Mouse (Mus musculus): ENCODE measurements at regions not wholly inside any gene's neighbourhood (a gene's known extent, or its start where the extent isn't known, plus 50 kb on each side); places are given as distances from the start of the nearest gene placed in this dataset.

DNA sequence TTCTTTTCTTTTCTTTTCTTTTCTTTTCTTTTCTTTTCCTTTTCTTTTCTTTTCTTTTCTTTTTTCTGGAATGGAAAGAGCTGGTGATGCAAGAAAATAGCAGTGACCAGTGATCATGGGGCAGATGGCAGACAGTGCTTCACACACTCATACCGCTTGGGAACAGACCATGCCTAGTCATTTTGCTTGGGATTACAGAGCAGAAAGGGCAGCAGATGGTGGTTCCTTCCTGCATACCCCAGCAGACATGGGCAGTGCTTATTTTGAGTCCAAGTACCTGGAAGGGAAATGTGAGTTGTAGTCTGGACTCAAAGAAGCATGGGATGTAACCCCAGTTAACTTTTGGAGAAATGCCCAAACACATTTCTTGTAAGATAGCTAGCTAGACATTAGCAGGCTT, 203.9 kb downstream of the Ipo11 start:
- TF ChIP-seq CTCF (IDR thresholded peaks at IDR 0.05; ENCODE audit: borderline replicate concordance, extremely low read depth, insufficient read depth, insufficient read length) (no peak), POLR2A (IDR thresholded peaks at IDR 0.05; ENCODE audit: borderline replicate concordance, extremely low read depth, insufficient read depth, insufficient read length, poor library complexity, severe bottlenecking) (no peak)

All from brain, embryonic 14.5 days (tissue).